Mouse (Mus musculus) cerebellum, postnatal 4 days (tissue): ENCODE results near the gene Cpped1.

Experiments used
- DNase-seq, 2 experiments: peaks; one replicate each; pipeline ENCODE4 v3.0.0; 2022; ENCODE audit warnings: low spot score in 2 of 2, mixed read lengths in 1 of 2

Gene Cpped1

DNA sequence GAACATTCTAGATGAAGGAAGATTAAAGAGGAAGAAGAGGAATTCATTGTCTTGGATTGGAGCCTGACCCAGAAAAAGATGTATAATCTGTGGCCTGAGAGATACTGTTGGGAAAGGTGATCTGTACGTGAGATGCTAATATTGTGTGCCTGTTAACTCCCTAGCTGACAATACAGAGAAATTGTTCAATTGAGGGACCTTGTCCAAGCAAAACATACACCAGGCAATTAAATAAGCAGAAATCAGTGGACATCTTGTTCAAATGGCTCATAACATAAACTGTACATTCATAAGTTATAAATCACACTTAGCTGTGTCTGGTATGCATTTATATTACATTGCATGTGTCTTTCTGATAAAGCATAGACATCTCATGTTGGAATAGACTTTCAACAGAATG lies 134.9 kb downstream of the Cpped1 start:
- DNase-seq, result no peak

DNA sequence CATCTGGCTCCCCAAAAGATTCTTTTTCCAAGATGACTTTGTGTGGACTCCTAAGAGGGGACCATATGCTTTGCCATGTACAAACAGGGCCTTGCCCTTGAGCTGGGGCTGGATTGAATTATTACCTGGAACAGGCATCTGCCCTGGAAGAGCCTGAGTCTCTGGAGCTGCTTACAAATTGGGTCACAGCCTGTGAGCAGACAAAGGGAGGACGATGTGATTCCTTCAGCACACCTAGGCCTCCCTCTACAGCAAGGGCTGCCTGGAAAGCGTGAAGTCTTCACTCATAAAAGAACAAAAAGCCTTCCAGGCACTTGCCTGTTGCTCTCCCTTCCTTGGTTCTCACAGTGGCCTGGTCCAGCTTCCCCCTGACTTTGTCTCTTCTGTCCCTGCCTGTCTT lies 136.9 kb downstream of the Cpped1 start:
- DNase-seq, result no peak

DNA sequence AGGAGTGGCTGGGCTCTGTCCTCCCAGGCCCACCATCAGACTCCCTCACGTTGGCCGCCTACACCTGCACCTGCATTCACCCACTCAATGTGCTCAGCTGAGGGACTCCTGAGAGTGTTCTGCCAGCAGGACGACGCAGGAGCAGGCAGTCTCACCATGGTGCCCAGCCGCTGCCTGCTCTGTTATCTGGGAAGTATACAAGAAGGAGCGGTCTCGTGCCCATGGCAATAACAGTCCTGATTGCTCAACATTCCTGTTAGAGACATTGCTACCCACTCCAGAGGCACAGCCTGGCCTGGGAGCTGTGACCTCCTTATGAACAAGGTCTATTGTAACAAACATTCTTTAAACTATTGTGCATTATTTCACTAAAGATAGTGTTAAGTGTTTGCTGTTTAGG lies 151.3 kb downstream of the Cpped1 start:
- no peak for DNase-seq

DNA sequence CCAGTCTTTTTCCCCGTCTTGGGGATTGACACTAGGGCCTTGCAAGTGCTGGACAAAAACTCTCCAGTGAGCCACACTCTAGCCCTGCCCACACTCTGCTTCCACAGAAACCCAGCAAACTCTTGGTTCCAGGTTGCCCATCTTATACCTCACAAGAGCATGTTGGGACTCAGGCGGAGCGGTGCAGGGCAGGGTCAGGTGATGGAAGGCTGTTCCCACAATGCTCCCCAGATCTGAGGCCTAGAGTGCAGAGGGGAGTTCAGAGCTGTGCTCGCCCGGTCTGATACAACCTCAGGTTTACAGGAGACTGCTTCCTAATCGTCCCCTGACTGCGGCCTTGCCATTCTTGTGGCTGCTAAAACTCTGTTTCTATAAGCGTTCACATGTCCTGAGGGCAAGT lies 151.8 kb downstream of the Cpped1 start:
- DNase-seq, result no peak

DNA sequence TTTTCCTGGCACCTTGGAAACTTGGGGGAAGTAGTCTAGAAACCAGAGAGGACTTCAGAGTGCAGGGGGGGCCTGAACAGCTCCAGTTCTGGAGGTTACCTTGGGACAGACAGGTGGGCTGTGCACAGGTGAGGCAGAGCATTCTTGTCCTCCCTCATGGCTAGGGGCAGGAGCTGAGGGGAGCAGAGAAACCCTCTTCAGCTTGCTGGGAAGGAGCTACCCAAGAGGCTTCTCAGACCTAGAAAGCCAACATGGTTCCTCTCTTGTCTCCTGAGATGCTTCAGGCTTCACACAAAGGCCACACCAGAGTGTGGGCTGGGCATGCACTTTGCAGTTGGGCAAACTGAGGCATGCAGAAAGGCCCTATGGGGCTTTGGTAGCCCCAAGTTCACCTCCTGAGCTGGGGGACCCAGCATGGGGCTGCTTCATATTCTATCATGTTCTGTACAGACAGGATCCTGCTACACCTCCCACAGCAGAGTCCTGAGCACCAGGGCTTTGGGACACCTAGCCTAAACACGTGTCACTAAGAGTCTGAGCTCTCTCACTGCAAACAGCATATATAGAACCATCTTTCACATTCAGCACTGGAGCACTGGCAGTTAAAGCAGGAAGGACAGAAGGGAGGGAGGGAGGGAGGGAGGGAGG lies 152.5 kb downstream of the Cpped1 start:
- no peak for DNase-seq

DNA sequence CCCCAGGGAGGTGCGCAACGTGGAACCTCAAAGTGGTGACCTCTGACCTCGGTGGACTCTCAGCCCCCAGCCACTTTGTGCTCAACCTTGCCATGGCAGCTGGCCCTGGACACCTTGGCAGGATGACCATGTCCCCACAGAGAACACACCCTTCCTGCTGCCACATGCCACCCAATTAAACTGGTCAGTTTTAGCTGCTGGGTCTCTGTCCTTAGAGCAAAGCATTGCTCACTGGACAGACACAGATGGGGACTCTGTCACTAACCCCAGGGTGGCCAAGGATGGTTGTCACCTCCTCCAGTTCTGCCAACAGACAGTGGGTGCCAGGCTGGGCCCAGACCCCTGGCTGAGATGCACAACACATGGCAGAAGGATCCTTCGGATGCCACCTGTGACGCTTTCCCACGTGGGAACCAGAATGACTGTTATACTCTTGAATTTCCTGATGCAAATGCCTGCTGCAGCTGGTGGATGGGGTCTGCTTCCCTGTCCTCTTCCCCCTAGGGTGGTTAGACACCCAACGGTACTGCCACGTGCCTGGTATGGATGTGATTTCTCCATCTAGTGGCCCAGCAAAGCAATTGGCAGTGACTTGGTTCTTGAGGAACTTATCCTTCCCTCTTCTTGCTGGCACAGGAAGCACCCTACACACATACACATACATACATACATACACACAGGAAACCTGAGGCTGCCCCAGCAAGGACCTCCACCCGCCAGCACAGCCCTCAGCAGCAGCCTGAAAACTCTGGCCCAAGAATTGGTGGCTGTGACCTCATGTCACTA lies 153.8 kb downstream of the Cpped1 start:
- DNase-seq, result no peak

DNA sequence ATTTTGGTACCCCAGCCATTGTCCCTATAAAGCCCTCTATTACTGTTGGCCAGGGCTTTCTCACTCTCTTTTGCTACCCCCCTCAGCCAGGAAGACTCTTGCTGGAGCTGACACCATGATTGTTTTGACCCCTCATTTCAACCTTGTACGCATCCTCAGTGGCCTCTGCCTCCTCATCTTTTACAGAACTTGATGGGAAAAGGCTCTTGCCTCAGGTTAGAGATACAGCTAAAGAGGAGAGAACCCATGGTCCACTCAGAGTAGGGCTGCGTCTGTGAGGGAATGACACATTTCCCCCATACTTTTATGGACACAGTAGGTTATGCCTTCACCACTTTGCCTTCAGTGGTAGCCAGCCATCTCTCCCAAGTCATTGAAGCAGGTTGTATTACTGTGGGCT lies 155.1 kb downstream of the Cpped1 start:
- DNase-seq, result no peak
